Mouse (Mus musculus) gonadal fat pad, adult 2 months (tissue): ENCODE measurements around the gene Nav3. TPM values are rescaled to one million over a fixed set of nuclear protein-coding genes. Genes with fewer than 3 reads are reported as not detected.
"Not testable (repeated sequence)": the region's sequence is repeated elsewhere in the genome, so short reads cannot be mapped to it uniquely, and the experiment has no call there.

Experiments used
- DNase-seq: peaks from one replicate; pipeline ENCODE4 v3.0.0-alpha.2; 2012; ENCODE audit warnings: low read depth
- polyA plus RNA-seq: library from polyadenylated mRNA; depleted of rRNA; stranded (reverse); fragments of >200 nt; gene quantifications from 2 replicates; pipeline ENCODE4 v1.2.3, GENCODE M21; 2012

Gene Nav3
- polyA plus RNA-seq, 1 experiment: 7.5 TPM

DNA sequence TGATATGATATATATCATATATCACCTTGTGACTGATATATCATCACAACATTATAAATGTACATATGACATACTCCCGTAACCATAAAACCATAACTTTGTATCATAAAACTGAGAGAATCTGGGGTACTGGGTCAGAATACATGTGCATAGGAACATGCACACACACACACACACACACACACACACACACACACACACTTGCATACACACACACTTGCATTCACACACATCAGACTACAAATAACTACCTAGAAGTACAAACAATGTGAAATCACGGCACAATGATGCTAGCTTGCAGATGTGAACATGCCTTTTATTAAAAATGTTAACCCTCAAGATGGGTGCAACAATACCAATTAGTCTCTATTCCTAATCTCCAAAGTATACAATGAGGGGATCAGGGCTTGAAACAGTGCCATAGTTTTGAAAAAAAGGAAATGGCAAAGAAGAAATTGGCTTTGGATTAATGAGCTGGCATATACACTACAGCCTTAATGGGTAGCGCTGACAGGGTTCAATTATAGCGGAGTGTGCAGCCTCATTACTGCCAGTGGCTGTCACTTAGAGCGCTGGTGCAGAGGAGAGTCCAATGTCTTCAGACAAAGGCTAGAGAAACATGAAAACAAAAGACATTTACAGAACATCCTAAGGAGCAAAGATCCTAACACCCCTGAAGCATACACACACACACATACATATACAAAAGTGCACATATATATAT lies 72.3 kb downstream of the Nav3 start:
- DNase-seq: not testable (repeated sequence)

DNA sequence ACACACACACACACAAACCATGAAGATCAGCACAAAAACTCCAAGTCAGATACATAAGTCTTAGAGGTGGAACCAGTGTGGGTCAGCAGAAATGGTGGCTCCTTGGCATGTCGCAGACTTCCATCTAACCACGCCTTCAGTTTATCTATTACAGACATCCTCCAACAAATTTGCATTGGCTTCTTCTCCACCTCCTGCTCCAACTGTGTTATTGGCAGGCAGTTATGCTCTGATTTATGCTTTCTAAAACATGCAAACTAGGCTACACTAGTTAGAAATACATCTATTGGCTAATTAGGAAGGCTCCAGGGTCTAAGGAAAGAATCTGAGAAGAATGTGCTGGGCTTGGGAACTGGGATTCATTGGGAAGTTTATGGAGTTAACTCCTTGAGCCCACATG lies 75.2 kb downstream of the Nav3 start:
- DNase-seq: no peak

DNA sequence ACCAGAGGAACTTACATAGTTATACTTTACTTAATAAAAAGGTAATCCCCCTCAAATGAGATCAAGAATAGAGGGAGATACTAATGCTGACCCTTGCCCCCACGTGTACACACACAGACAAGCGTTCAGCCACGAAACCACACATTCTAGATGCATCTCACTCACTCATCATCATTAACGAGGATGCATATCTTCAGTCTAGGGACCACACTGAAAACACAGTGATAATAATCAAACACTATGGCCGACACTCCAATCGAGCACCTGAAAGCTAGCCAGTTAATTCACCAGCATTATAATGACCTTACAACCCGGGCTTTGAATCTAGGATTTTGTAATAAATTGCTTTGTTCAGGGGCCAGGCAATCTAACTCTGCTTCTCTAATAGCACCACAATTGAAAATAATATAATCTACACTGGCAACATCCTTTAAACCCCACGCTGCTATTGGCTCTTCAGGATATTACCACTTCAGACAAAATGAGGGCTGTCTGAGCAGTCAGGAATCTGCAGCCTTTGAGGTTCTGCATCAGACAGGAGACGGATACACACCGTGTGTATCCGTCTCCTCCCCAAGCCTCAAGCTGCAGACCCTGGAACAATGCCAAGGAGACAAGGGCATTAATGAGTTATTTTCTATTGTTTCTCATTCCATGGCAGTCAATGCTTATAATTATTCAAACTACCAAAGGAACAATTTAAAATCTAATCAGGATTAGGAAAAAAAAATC lies 83.1 kb downstream of the Nav3 start:
- DNase-seq: no peak

DNA sequence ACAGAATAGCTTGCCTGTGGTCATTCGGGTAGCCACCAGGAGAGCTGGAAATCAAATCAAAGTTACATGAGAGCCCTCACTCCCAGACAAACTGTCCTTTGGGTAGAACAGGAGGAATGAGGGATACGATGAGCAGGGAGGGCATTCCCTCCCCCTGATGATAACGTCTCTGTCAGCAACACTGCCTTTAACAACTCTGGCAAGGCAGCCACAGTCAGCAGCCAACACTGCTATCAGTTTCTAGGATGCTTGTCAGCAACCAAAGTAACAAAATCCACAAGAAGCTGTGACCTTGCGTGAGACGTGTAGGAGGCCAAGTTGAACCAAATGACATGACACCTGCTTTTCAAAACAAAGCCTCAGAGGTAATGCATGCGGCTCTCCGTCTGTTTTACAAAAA lies 103.9 kb downstream of the Nav3 start:
- DNase-seq: no peak

DNA sequence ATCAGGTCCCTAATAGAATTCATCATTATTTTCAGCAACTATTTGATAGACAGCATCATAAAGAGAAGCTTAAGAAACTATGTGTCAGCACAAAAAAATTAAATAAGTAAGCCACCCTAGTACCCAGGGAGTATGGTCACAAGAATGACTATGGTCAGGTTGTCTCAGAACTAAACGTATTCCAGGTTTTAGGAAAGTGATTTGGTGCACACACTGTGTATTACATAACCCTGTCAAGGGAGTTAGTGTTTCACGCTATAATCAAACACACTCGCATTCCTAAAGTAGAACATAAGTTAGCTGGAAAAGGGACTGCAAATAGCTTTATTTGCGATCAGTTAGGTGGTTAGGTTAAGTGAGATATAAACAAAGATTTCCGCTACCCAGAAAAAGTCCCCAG lies 126.0 kb downstream of the Nav3 start:
- no peak for DNase-seq

DNA sequence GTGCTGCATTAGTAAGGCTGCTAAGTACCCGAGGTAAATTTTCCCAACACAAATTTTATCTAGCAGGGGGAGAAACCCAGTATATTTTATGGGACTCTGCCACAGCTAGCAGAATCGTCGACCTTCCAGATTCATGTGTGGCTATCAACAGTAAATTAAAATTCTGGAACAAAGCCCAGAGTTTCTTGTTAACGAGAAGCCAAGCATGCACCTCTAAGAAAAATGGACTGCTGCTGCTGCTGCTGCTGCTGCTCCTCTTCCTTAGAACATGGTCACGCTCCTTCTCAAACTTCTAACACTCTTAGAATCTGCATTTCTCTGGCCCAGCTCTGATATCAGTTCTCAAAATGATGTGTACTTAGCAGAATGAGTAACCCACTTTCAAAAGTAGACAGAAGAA lies 126.4 kb downstream of the Nav3 start:
- no peak for DNase-seq

DNA sequence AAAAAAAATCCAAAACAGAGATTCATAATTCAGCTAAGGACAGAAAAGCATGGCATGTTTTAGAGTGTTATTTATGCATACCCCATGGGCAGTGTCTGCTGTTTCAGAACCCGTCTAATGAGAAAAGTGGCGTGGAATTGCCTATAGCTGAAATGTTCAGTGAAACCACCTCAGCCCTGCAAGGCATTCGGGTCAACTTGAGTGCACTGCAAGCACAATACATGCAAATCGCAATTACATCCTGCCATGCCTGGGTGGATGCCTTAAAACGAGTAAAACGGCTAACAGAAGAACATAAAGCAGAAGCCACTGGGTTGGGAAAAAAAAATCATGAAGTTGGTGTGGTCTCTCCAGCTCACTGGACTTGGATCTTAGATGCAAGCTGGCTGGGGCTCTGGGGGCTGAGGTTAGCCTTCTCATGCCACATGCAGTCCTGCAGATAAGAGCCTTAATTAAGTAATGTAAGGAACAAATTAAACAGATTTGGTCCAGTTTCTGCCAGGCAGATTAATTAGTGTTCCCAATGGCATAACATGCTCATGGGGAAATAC lies 133.8 kb downstream of the Nav3 start:
- no peak for DNase-seq

DNA sequence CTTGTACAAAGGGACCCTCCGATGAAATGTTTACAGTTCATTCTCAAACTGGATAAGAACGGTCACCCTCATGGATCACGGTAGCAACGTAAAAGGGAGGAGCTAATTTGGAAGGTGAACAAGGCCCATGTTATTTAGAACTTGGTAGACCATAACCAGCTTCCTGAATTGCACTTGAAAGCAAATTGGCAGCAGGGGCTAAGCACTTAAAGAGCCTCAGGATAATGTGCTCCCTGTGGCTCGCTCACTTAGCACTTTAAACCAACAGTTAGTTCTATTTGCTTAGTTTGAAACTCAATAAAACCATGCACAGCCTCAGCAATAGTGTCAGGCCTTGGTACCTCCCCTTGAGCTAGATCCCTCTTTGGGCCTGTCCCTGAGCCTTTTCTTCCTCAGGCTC lies 138.7 kb downstream of the Nav3 start:
- no peak for DNase-seq

DNA sequence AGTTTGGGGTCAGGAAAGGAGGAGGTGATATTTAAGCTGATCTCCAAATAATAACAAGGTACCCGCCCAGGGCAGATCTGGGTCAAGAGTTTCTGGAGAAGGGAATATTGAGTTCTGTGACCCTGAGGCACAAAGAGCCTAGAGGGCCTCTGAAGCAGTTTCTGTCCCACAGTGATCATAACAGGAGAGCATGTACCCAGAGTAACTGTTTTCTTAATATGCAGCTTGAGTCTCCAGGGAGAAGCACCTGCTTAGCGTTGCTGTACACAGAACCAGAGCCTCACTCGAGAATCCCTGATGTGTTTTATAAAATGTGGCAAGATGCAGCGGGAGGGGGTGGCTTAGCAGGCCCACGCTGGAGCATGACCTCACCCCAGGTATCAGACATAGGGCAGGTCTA lies 141.5 kb downstream of the Nav3 start:
- no peak for DNase-seq

DNA sequence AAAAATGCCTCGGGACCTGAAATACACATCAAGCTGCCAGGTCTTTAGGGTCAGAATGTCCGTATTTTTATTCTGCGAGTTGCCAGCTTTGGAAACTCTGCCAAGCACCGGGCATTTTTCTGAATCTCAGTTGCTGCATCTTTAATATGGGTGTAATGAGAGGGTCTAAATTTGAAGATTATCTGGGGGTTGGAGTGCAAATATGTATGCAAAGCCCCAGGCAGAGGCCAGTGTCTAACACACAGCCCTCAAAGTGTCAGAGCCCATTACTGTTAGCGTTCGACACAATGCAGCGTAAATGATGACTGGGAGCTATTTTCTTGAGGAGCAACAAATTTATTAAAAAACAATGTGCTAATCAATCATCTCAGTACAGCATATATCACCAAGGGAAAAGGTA lies 142.0 kb downstream of the Nav3 start:
- no peak for DNase-seq

DNA sequence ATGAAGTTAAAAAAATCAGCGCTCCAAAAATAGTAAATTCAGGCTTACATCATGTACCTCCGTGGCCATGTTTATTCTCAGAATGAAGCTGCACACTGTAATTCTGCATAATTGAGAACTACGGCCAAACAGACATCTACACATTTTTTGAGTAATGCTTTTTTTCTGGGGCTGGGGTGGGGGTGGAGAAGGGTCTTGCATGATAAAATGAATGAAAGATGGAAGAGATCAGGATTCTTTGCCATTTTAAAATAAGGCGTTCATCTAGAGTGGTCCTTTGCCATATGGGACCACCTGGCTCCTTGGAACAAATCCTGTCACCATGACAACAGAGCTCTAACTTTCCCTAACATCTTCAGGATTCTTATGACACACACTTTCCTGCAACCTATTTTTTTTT lies 146.5 kb downstream of the Nav3 start:
- no peak for DNase-seq

DNA sequence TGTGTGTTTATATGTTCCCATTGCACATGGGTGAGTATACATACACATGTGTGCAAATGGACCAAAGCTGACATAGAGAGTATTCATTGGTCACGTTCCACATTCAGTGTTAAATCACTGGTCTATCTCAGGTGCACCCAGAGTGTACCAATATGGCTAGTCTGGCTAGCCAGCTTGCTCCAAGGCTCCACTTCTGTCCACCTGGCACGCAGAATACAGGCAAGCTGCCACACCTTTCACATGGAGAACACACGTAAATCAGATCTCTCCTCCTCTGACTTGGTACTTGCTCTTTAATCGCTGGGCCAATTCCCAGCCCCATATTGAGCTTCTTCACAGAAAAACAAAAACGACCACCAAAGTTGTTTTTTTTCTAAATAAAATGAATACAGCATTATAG lies 150.4 kb downstream of the Nav3 start:
- DNase-seq: no peak

DNA sequence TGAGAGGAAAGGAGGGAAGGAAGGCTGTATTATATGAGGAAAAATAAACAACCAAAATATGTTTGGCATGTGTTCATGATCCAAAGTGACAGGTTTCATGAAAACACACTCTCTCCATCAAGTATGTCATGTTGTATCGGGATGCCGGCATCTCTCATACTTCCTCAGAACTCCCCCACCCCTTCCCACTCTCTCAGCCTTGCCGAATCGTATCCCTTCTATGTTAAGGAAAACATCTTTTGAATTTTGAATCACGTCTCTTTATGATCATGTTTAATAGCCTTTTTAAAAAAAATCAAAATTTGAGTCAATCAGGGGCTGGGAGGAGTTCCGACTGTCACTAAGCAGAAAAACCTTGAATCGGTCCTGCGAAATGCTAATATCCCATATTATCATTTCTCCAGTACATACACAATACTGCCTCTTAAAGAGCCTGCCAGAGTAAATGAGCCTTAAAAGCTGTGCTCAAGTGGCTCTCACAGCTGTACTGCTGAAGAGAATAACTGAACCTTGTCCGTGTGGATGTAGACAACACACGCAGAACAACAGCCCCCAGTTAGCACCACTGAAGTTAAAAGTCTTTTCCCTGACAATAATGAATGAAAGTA lies 165.9 kb downstream of the Nav3 start:
- DNase-seq: no peak

DNA sequence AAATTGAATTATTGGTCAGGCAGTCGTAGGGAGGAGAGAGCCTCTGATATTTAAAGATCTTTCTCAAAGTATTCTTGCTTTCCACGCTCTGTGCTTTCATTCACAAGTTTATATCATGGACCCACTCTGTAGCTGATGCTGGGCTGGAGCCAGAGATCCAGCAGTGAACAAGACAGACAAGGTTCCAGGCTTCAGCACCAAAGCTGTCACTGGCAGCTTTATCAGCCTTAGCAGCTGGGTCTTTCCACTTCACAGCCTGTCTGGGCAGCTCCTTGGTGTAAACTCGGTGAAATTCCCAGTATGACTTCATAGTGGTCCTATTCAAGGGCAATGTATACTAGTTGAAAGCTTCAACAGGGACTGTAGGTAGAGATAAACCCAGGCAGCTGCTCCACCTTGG lies 172.1 kb downstream of the Nav3 start:
- no peak for DNase-seq

DNA sequence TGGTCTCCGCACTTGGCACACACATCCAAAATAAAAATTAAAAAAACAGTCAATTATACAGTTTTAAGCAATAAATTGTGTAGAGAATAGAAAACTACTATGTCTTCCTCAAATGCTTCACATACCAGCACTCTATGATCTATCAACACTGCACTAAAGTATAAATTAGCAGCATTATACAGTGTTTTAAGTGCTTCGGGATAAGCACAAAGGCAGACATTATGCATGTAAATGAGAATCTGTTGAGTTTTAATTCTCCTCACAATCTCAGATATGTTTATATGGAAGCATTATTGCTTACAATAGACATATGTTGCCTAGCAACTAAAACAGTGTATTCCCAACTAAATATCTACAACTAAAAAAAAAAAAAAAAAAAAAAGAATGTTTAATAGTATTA lies 183.2 kb downstream of the Nav3 start:
- DNase-seq: no peak

DNA sequence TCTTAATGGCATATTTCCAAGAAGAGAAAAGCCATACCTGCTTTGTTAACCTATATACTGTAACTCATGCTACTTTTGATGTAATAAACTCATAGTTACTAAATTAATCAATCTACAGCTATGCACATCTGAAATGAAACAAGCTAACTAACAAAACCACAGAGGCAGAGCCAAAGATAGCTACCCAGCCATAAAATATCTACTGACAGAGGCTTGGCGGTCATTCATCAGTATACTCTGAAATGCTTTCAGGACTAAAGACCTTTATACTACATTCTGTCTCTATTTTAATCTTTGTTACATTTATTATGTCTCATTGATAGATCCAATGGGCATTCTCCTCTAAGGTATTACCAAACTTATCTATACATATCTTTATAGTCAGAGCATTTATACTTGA lies 185.4 kb downstream of the Nav3 start:
- no peak for DNase-seq

DNA sequence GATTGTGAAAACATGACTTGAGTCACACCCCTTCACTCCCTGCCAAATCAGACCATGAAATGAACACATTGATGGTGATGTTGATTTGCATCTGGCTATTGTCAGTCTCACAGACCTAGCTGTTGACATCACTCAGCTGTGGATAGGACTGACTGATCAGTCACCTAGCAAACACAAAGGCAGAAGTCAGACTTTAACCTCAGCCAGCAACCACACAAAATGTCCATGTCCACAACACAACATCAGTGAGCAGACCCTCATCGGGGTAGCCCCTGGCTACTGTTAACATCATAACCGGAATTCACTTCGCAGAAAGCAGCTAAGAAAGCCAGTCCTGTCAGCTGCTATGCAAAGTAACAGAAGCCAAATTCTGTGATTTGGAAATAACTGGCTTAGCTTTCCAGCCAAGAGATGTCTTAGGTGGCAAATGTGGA lies 213.9 kb downstream of the Nav3 start:
- DNase-seq: no peak

DNA sequence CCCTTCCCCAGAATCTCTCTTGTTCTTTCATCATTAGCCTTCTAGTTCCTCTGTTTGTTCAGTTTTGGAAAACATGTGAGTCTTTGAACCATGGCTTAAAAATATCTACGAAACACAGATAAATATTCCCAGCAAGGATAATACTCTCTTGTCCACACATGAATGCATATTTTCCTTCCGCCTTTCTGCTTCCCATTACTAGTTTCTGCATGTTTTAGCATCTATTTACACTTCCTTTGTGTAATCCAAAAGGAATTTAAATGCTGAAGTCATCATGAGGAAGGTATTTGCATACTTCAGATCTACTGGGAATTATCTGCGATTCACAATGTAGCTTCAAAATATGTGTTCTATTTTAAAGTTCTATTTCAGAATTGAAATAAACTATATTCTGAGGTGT lies 215.3 kb downstream of the Nav3 start:
- no peak for DNase-seq

DNA sequence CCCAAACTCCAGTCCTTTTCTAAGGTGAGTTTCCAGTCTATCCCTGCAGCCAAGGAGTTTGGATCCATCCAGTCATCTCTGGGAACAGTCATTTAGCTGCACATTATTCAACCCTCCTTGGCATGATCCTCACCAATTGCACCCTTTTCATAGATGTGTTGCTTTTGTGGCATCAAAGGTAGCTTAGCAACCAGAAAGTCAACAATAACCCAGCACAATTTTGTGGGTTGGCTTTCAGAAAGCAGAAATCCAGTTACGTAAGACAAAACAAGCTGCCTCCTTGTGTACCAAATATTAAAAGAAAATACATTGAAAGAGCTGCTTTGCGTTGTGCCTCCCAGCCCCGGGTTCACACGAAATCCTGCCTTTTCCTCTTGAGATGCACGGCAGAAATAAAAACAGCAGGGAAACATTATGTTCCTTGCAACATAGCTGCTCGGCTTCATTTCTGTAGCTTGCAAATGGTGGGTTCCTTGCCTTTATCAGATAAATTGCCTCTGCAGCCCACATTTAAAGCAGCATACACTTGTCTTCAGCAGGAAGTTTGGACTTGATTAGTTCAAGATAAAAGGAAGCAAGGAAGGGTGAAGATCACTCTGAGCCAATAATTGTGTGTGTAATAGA lies 222.6 kb downstream of the Nav3 start:
- DNase-seq: no peak

DNA sequence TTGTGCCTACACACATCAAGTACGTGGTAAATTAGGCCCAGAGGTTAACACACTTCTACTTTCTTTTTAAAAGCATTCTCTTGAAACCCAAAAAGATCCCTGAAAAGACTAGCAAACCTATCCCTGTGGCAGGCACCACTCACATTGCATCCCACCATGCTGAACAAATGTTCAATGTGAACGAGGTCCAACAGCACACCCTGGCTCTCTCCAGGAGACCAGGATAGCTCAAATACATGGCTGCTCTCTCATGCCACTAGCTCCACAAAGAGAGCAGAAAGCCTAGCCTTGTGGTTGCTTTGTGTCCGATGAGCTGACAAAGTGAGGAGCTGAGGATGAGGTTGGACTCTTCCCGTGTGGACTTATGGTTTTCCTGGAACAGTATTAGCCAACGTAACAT lies 249.6 kb downstream of the Nav3 start:
- no peak for DNase-seq

DNA sequence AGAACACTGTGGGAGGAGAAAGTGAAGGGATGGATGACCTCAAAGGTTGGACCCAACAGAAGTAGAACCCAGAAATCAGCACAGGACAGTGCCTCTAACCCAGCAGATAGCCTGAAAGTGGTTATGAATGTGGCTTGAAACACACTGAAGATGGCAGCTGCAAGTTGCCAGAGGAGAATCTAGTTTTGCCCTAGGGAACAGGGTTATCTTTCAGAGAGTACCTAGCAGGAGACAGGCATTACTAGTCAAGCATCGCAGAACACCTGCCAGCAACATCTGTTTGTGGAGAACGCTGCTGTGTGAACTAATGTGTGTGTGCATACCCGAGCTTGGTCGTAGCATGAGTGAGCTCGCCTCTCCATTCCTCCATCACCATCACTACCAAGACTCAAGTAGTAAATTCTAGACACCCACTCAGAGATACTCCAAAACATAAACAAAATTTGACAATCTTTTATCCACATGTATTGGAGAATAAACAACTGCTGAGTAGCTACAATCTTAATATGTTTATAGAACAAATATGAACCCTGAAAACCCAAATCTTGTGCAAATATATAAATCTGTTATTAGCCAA lies 251.8 kb downstream of the Nav3 start:
- no peak for DNase-seq

DNA sequence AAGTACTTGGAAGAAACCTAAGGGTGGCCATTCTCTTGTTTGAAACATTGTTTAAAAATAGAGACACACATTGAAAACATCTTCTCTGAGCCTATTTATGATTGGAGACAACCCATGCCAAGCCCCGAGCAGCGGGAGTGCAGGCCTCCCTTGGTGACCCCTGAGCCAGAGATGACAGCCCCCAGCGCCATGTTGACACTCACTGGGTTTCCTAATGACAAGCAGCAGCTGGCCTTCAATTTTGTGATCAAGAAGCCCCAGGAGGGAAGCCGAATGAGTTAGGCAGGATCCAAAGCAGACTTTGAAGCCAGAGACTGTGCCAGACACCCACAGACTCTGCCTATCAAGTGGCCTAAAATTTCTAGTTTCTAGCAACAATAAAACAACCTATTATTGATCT lies 263.1 kb downstream of the Nav3 start:
- no peak for DNase-seq
